Mouse (Mus musculus) hindbrain, embryonic 14.5 days (tissue): ENCODE results near the gene Ints5. TPM values are rescaled to one million over a fixed set of nuclear protein-coding genes. Genes with fewer than 3 reads are reported as not detected.
A peak's percentile ranks its signal among the peaks of the same experiment; 100 is the strongest.
"Not testable (repeated sequence)": the region's sequence is repeated elsewhere in the genome, so short reads cannot be mapped to it uniquely, and the experiment has no call there.

Source experiments
- ATAC-seq: fragments of 200-750 bp; cut with Nextera tagmentation; 2 replicates; pipeline ENCODE4 v1.8.0; 2017; ENCODE audit warnings: moderate number of reproducible peaks, mild to moderate bottlenecking, moderate TSS enrichment, moderate library complexity; ENCODE audit not compliant: low FRiP score
- DNase-seq: peaks from one replicate; pipeline ENCODE4 v3.0.0-alpha.2; 2015; ENCODE audit warnings: low spot score
- H3K27ac ChIP-seq: fragments of 300-500 bp; sonication (generic); 2 replicates; pipeline ENCODE4 v1.5.1; 2014; ENCODE audit warnings: mild to moderate bottlenecking, moderate library complexity
- H3K27me3 ChIP-seq: fragments of 300-500 bp; sonication (generic); 2 replicates; pipeline ENCODE4 v1.6.1; 2014; ENCODE audit warnings: mild to moderate bottlenecking, low read length, mixed read lengths; ENCODE audit not compliant: control insufficient read depth, insufficient read depth
- H3K36me3 ChIP-seq: fragments of 300-500 bp; sonication (generic); replicated peaks from 2 replicates; pipeline ENCODE4 v1.6.1; 2014; ENCODE audit not compliant: control insufficient read depth, insufficient read depth
- H3K4me1 ChIP-seq: fragments of 300-500 bp; sonication (generic); replicated peaks from 2 replicates; pipeline ENCODE4 v1.6.1; 2014; ENCODE audit warnings: antibody characterized with exemption, low read length, mixed read lengths; ENCODE audit not compliant: control insufficient read depth, insufficient read depth
- H3K4me2 ChIP-seq: fragments of 300-500 bp; sonication (generic); replicated peaks from 2 replicates; pipeline ENCODE4 v1.6.1; 2014; ENCODE audit warnings: mild to moderate bottlenecking, moderate library complexity
- H3K4me3 ChIP-seq: fragments of 300-500 bp; sonication (generic); replicated peaks from 2 replicates; pipeline ENCODE4 v1.5.1; 2014; ENCODE audit warnings: mild to moderate bottlenecking, low read length
- H3K9ac ChIP-seq: fragments of 300-500 bp; sonication (generic); 2 replicates; pipeline ENCODE4 v1.6.1; 2014
- H3K9me3 ChIP-seq: fragments of 300-500 bp; sonication (generic); 2 replicates; pipeline ENCODE4 v1.6.1; 2016; ENCODE audit warnings: low read length; ENCODE audit not compliant: control insufficient read depth
- WGBS: fragments of 180-500 bp; shearing (Covaris S2); extraction: QIAGEN DNeasy Blood & Tissue Kit; methylation state at CpG from one replicate; pipeline ENCODE4 v1.1.7; 2014; 5-methylcytosine and 5-hydroxymethylcytosine counted together
- polyA plus RNA-seq: library from polyadenylated mRNA; unstranded; fragments of >200 nt; fragmentation: Nextera tagmentation; extraction: Ambion mirVana; gene quantifications from 2 replicates; pipeline ENCODE4 v1.2.1, GENCODE M21; 2014

Gene Ints5
- polyA plus RNA-seq, 1 experiment from 2014 or later = 26.4 TPM

- H3K9me3 ChIP-seq = no peaks in the 10 kb centered on the region
- ATAC-seq (no peak), DNase-seq (no peak)
- no peaks in the 10 kb centered on the region for H3K36me3 ChIP-seq
- H3K27ac ChIP-seq = no peak overlapping the region
- H3K9ac ChIP-seq = no peak overlapping the region
- no peaks in the 10 kb centered on the region for H3K4me1 ChIP-seq
- H3K27me3 ChIP-seq = no peaks in the 10 kb centered on the region
- 23% methylated on average over 1 of the region's 1 CpGs for WGBS
- H3K4me3 ChIP-seq = no peak overlapping the region
- H3K4me2 ChIP-seq = no peak overlapping the region
Measured at GRCm38 (mm10) chr19:8859018-8859417, 33.8 kb upstream of the Ints5 start.

- no peaks in the 10 kb centered on the region for H3K9me3 ChIP-seq
- ATAC-seq = no peak
- WGBS = 80% methylated on average over 6 of the region's 6 CpGs
Measured at GRCm38 (mm10) chr19:8864265-8864664, 28.5 kb upstream of the Ints5 start.

GRCm38 (mm10) chr19:8870381-8870780, 22.4 kb upstream of the Ints5 start:
- not testable (repeated sequence) for DNase-seq, ATAC-seq, H3K27ac ChIP-seq, H3K27me3 ChIP-seq, H3K9me3 ChIP-seq
- WGBS = 84% methylated on average over 3 of the region's 3 CpGs
- peak overlapping the region; percentile 59 for H3K4me2 ChIP-seq
- H3K9ac ChIP-seq = peak overlapping the region; percentile 77; the same call in 1 of the 2 replicates
- H3K4me1 ChIP-seq = peaks cover 10% of the 10 kb centered on the region; the same call in 1 of the 2 replicates
- H3K36me3 ChIP-seq = peaks cover 24% of the 10 kb centered on the region
- H3K4me3 ChIP-seq = peak overlapping the region; percentile 59

More at GRCm38 (mm10) chr19:8864265-8864664, 28.5 kb upstream of the Ints5 start:
- Histone ChIP-seq H3K27me3 (no peaks in the 10 kb centered on the region), H3K4me3 (no peak overlapping the region), H3K9ac (no peak overlapping the region), H3K27ac (no peak overlapping the region), H3K4me2 (no peak overlapping the region), H3K4me1 (no peaks in the 10 kb centered on the region), H3K36me3 (no peaks in the 10 kb centered on the region)
- no peak for DNase-seq

DNA sequence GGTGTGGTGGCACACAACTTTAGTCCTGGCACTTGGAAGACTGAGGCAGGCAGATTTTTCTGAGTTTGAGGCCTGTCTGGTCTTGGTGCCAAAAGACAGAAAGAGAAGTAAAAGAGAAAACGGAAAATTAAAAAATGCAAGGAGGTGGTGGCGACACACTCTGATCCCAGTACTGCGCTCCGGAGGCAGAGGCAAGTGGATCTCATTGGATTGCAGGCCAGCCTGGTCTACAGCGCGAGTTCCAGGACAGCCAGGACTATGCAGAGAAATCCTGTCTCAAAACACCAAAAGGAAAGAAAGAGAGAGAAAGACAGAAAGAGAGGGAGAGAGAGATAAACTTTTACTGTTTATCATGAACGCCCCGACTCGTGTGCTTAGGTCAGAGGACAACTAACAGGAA, 22.0 kb upstream of the Ints5 start:
- DNase-seq (no peak), ATAC-seq (peak; percentile 38)

GRCm38 (mm10) chr19:8871267-8872186, 21.3 kb upstream of the Ints5 start, which contains the start of gene Ubxn1:
Gene Ubxn1 (plus strand): TSS chr19:8871496.
- DNase-seq (peak; percentile 93), ATAC-seq (peak; percentile 97)
- Histone ChIP-seq H3K4me1 (peaks cover 10% of the 10 kb centered on the region; the same call in 1 of the 2 replicates), H3K27me3 (no peaks in the 10 kb centered on the region), H3K4me3 (peak within 1 kb of the TSS; percentile 59), H3K4me2 (peak within 1 kb of the TSS; percentile 85), H3K9me3 (no peaks in the 10 kb centered on the region), H3K27ac (peak within 1 kb of the TSS; percentile 83), H3K9ac (peak within 1 kb of the TSS; percentile 77), H3K36me3 (peaks cover 35% of the 10 kb centered on the region)
- 1% methylated on average over 59 of the region's 59 CpGs for WGBS

More for the DNA sequence above, 22.0 kb upstream of the Ints5 start:
- Histone ChIP-seq H3K4me1 (peaks cover 10% of the 10 kb centered on the region; the same call in 1 of the 2 replicates), H3K4me2 (peak overlapping the region; percentile 59), H3K27me3 (no peaks in the 10 kb centered on the region), H3K4me3 (peak overlapping the region; percentile 59), H3K9ac (peak overlapping the region; percentile 77), H3K36me3 (peaks cover 28% of the 10 kb centered on the region), H3K27ac (peak overlapping the region; percentile 83), H3K9me3 (no peaks in the 10 kb centered on the region)
- 58% methylated on average over 9 of the region's 9 CpGs for WGBS

DNA sequence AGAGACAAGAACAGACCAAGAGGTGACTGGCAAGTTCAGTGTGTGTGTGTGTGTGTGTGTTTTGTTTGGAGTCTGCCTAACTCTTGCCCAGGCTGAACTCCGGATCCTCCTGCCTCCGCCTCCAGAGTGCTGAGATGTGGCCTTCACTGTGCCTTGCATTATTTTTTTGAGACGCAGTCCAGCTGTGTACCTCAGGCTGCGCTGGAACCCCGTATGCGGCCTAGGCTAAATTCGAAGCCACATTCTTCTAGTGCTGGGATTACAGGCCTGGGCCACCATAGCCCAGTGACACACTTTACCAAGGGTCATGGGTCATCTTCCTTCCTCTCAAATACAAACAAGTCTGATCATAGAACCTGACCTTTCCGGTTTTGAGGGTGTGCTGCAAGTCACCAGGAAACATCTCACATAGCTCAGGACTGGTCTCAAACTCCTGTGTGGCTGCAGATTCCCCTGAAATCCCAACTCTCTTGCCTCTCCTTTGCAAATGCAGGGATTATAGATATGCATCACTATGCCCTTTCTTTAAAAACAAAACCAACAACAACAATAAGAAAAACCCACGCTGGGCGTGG, 20.5 kb upstream of the Ints5 start:
- no peak for ATAC-seq
- WGBS = 78% methylated on average over 10 of the region's 10 CpGs

GRCm38 (mm10) chr19:8875031-8875430, 17.8 kb upstream of the Ints5 start:
- ATAC-seq (no peak), DNase-seq (no peak)
- no peaks in the 10 kb centered on the region for H3K27me3 ChIP-seq
- peaks cover 53% of the 10 kb centered on the region for H3K36me3 ChIP-seq
- WGBS = 96% methylated on average over 7 of the region's 7 CpGs
- no peak overlapping the region for H3K4me2 ChIP-seq
- H3K9me3 ChIP-seq = no peaks in the 10 kb centered on the region
- no peak overlapping the region for H3K4me3 ChIP-seq
- no peak overlapping the region for H3K9ac ChIP-seq
- peaks cover 17% of the 10 kb centered on the region for H3K4me1 ChIP-seq
- no peak overlapping the region for H3K27ac ChIP-seq

More for the DNA sequence above, 20.5 kb upstream of the Ints5 start:
- peak overlapping the region; percentile 85 for H3K4me2 ChIP-seq
- no peak for DNase-seq
- 0 out of 2 replicates have a peak overlapping the region, but pooled peaks have one; percentile 83 for H3K27ac ChIP-seq
- H3K36me3 ChIP-seq = peaks cover 44% of the 10 kb centered on the region
- H3K9ac ChIP-seq = peak overlapping the region; percentile 77
- no peaks in the 10 kb centered on the region for H3K27me3 ChIP-seq
- H3K9me3 ChIP-seq = no peaks in the 10 kb centered on the region
- peak overlapping the region; percentile 59 for H3K4me3 ChIP-seq
- peaks cover 10% of the 10 kb centered on the region; the same call in 1 of the 2 replicates for H3K4me1 ChIP-seq

GRCm38 (mm10) chr19:8880311-8881033, 12.3 kb upstream of the Ints5 start, which contains the start of gene Uqcc3:
Gene Uqcc3 (minus strand): TSS chr19:8880923.
- under 1% methylated on average over 42 of the region's 42 CpGs for WGBS
- H3K9ac ChIP-seq = peak within 1 kb of the TSS; percentile 81
- ATAC-seq (peak; percentile 97), DNase-seq (peak; percentile 79)
- H3K4me3 ChIP-seq = peak within 1 kb of the TSS; percentile 60
- no peaks in the 10 kb centered on the region for H3K27me3 ChIP-seq
- peak within 1 kb of the TSS; percentile 86 for H3K4me2 ChIP-seq
- H3K36me3 ChIP-seq = peaks cover 29% of the 10 kb centered on the region
- H3K27ac ChIP-seq = peak within 1 kb of the TSS; percentile 79
- H3K9me3 ChIP-seq = no peaks in the 10 kb centered on the region
- peaks cover 7% of the 10 kb centered on the region for H3K4me1 ChIP-seq
